Mouse (Mus musculus): ENCODE results near the gene Tbc1d7. TPM values are rescaled to one million over a fixed set of nuclear protein-coding genes. Genes with fewer than 3 reads are reported as not detected.

Gene Tbc1d7
- polyA plus RNA-seq (2017; shearing (Covaris generic)), result 15.3 TPM

DNA sequence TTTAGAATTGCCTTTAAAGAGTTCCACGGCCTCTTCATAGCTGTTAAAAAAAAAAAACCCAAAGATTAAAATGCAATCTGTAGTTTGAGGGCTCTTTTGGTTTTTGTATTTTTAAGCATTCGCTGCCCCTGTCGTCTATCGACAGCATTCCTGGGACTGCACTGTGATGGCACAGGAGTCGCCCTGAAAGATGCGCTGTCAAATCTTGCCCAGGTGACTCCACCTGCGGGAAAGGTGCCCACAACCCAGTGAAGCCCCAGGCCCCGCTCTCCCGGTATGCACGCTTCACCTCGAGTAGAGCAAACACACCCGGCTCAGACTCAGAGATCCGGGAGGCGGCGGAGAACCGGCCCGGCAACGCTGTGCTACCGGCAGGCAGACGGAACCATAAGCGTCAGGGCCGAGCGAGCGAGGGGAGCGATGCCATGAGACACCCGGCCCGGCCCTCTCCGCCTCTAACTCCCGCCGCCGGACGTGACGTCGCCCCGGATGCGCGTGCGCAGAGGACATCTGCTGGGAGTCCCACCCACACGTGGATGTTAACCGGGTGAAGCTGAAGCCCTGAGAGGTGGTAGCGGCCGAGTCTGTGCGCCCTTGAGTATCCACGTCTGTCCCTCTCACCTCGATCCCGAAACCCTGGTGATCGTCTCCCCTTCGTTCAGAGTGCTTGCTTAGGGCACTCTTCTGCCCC lies at the start of gene Tbc1d7:
TSS of gene Tbc1d7 (minus strand) at position 482 of the 691 bp plus-strand sequence.

Other genes with a start within 250 kb of the Tbc1d7 start
- gene Gfod1, start 132.7 kb upstream of the Tbc1d7 start, polyA plus RNA-seq (2017; shearing (Covaris generic)), result 2.7 TPM
- 31.4 TPM for gene Sirt5, start 194.0 kb upstream of the Tbc1d7 start, polyA plus RNA-seq (2017; shearing (Covaris generic))
- gene Nol7, start 226.9 kb upstream of the Tbc1d7 start, polyA plus RNA-seq (2017; shearing (Covaris generic)), result 136 TPM